Mouse (Mus musculus) heart, postnatal 0 days (tissue): ENCODE data around the gene Mob1a.

Experiments used
- CTCF ChIP-seq: IDR thresholded peaks from 2 replicates; pipeline ENCODE4 v1.5.1; 2016; ENCODE audit warnings: antibody characterized with exemption, control low read depth, low read depth
- EP300 ChIP-seq: IDR thresholded peaks from 2 replicates; pipeline ENCODE4 v1.6.1; 2016; ENCODE audit warnings: antibody characterized with exemption, low read depth

- TF ChIP-seq CTCF: no peak
- TF ChIP-seq EP300: no peak
Observed at GRCm38 (mm10) chr6:83381510-83382491, 56.0 kb downstream of the Mob1a start.
